Mouse (Mus musculus) cortical plate, adult 2 months (tissue): ENCODE measurements around the gene Lef1. TPM values are rescaled to one million over a fixed set of nuclear protein-coding genes. Genes with fewer than 3 reads are reported as not detected.

ENCODE experiments used
- H3K27ac ChIP-seq: fragments of 200-500 bp; 2 replicates; pipeline ENCODE4 v1.5.1; 2012; ENCODE audit warnings: low read length, control low read depth, inconsistent platforms; ENCODE audit not compliant: insufficient read depth
- H3K4me1 ChIP-seq: fragments of 200-500 bp; 2 replicates; pipeline ENCODE4 v1.6.1; 2011; ENCODE audit warnings: low read length; ENCODE audit not compliant: control insufficient read depth, insufficient read depth
- H3K4me3 ChIP-seq: fragments of 200-500 bp; 2 replicates; pipeline ENCODE4 v1.5.1; 2011; ENCODE audit warnings: mild to moderate bottlenecking, low read length, control low read depth; ENCODE audit not compliant: insufficient read depth
- CTCF ChIP-seq: fragments of 200-500 bp; IDR thresholded peaks from 2 replicates; pipeline ENCODE4 v1.5.1; 2011; ENCODE audit warnings: mild to moderate bottlenecking, control low read depth, low read length; ENCODE audit not compliant: insufficient read depth; ENCODE audit errors: extremely low read depth
- POLR2A ChIP-seq: fragments of 200-500 bp; IDR thresholded peaks from 2 replicates; pipeline ENCODE4 v1.6.1; 2011; ENCODE audit warnings: mild to moderate bottlenecking, low read length, control low read depth; ENCODE audit not compliant: insufficient read depth; ENCODE audit errors: extremely low read depth
- polyA plus RNA-seq: library from polyadenylated mRNA; depleted of rRNA; stranded (reverse); fragments of >200 nt; gene quantifications from 2 replicates; pipeline ENCODE4 v1.2.3, GENCODE M21; 2012; rRNA removed

The Lef1 gene
- polyA plus RNA-seq, 1 experiment, result 10.1 TPM

DNA sequence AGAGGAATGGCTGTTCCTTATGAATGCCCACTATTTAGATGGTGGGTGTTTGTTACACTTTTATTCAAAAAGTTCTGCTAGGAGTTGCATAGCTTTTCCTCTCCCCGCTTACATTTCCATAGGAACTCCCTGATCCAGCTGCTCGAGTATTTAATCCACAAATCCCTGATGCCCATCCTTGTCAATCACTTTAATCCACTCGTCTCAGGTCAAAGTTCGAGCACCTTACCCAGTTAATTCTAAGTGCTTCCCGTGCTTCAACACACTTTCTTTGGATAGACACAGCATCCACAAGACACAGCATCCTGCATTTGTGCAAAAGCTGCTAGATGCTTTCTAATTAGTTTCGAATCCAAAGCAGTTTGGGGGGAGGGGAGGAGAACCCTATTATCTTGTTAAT is 160.1 kb downstream of the Lef1 start:
- TF ChIP-seq POLR2A (no peak), CTCF (no peak)
- Histone ChIP-seq H3K4me1 (no peaks in the 10 kb centered on the region; the same call in 1 of the 2 replicates), H3K4me3 (no peak overlapping the region), H3K27ac (no peak overlapping the region)

GRCm38 (mm10) chr3:131271157-131271556 is 160.9 kb downstream of the Lef1 start:
- H3K27ac ChIP-seq, result no peak overlapping the region
- H3K4me1 ChIP-seq, result no peaks in the 10 kb centered on the region; the same call in 1 of the 2 replicates
- peak overlapping the region; percentile 74 for H3K4me3 ChIP-seq
- no peak for TF ChIP-seq CTCF
- TF ChIP-seq POLR2A, result no peak

DNA sequence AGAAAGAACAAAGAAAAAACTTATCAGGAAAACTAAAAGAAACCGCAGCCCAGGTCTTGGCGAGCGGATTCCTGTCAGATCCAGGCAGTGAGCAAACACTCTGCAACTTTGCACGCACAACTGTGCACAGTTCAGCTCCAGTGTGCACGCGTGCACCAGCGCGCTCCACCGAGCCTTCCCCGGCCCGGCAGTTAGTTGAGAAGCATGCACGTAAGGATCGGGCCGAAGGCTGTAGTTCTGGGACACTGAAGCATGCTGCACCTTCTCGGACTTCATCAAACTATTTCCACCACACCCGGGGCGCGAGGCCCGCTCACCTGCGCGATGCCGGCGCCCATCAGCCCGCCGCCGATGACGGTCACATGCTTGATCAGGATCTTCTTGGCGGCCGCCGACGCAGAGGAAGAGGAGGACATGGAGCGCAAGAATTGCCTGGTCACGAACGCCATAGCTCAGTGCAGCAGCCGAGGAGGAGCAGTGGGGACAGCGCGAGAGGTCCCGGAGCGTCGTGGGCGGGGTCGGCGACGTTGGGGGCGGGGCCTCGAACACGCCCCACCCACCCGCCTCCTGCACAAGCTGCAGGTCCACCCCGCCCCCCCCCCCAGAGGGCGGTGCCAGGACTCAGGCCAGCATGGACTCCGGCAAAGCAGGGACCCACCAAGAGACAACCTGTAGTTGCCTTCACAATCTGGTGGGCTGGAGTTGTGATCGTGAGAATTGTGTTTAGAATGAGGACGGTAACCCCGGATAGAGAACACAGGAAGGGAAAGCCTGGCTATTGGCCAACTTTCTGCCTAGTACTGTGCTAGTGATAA is 161.5 kb downstream of the Lef1 start, which contains the start of gene Hadh:
TSS of gene Hadh (minus strand) at position 543 of the 815 bp plus-strand sequence.
- H3K27ac ChIP-seq, result 0 out of 2 replicates have a peak within 1 kb of the TSS, but pooled peaks have one; percentile 41
- TF ChIP-seq CTCF, result no peak
- peak; percentile 78; the same call in 1 of the 2 replicates for TF ChIP-seq POLR2A
- no peaks in the 10 kb centered on the region; the same call in 1 of the 2 replicates for H3K4me1 ChIP-seq
- H3K4me3 ChIP-seq, result peak within 1 kb of the TSS; percentile 74

DNA sequence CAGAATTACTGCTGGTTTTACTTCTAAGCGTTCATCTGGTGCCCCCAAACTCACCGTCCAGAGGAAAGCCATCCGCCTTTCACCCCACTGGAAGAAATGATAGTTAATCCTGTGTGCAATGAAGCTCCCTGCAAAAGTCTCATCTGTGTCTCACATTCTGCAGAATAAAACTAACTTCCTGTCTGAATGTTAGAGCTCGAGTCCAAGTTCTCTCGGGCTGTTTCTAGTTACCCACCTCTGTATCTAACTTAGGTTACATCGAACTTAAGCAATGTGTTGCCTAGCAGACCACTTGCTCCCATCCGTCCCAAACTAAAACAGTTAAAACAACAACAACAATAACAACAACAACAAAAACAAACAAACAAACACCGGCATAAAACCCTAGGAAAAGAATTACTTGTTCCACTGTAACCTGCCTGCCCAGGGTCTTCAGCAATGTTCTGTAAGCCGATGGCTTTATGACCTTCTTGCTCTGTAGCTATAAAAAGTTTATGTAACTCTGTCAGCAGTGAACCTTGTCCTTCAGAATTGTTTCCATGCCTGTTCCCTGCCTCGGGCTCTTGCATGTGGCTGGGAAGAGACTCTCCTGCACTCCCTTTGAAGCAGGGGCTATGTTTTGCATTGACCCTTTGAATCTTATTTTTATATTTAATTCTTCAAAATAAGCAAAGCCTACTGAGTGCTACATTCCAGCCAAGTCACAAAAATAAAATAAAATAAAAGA is 162.3 kb downstream of the Lef1 start:
- Histone ChIP-seq H3K4me3 (peak overlapping the region; percentile 74), H3K4me1 (no peaks in the 10 kb centered on the region; the same call in 1 of the 2 replicates), H3K27ac (0 out of 2 replicates have a peak overlapping the region, but pooled peaks have one; percentile 23)
- TF ChIP-seq POLR2A (no peak), CTCF (no peak)

Other genes starting within 250 kb of the Lef1 start
- gene Hadh, start 161.6 kb downstream of the Lef1 start, polyA plus RNA-seq, result 40.3 and 46.0 TPM in 2 replicates
- gene Cyp2u1, start 192.8 kb downstream of the Lef1 start, polyA plus RNA-seq, result 10.4 and 11.2 TPM in 2 replicates